Mouse (Mus musculus) forelimb bud, embryonic 11.5 days (tissue): ENCODE results near the gene Cdk4.
"Not testable (repeated sequence)": the region's sequence is repeated elsewhere in the genome, so short reads cannot be mapped to it uniquely, and the experiment has no call there.

ENCODE experiments used
- DNase-seq: peaks from one replicate; pipeline ENCODE4 v3.0.0-alpha.2; 2012; ENCODE audit warnings: low read depth, low spot score

Gene Cdk4

GRCm38 (mm10) chr10:127058161-127058560 lies 5.2 kb upstream of the Cdk4 start:
- DNase-seq: peak; percentile 82

- DNase-seq: no peak
Measured at GRCm38 (mm10) chr10:127058708-127059107, 4.6 kb upstream of the Cdk4 start.

- DNase-seq: no peak
Measured at GRCm38 (mm10) chr10:127059174-127059967, 4.0 kb upstream of the Cdk4 start.

- DNase-seq: no peak
Measured at GRCm38 (mm10) chr10:127059968-127060916, 3.1 kb upstream of the Cdk4 start, which contains the start of gene March9. Gene March9, minus strand, starts transcription at chr10:127060184.

- DNase-seq: no peak
Measured at GRCm38 (mm10) chr10:127061085-127061484, 2.2 kb upstream of the Cdk4 start.

GRCm38 (mm10) chr10:127061513-127061912 lies 1.8 kb upstream of the Cdk4 start:
- DNase-seq: no peak

- DNase-seq: not testable (repeated sequence)
Measured at GRCm38 (mm10) chr10:127062101-127062500, 1.2 kb upstream of the Cdk4 start.

- DNase-seq: no peak
Measured at GRCm38 (mm10) chr10:127062503-127062902, 831 bp upstream of the Cdk4 start.

- DNase-seq: no peak
Measured at GRCm38 (mm10) chr10:127063913-127064870, 858 bp downstream of the Cdk4 start.

- DNase-seq: no peak
Measured at GRCm38 (mm10) chr10:127065981-127066380, 2.6 kb downstream of the Cdk4 start.

- DNase-seq: no peak
Measured at GRCm38 (mm10) chr10:127066519-127067018, 3.2 kb downstream of the Cdk4 start.

- DNase-seq: no peak
Measured at GRCm38 (mm10) chr10:127068360-127069038, 5.2 kb downstream of the Cdk4 start.

GRCm38 (mm10) chr10:127069281-127070189 lies 6.2 kb downstream of the Cdk4 start:
- no peak for DNase-seq

GRCm38 (mm10) chr10:127070190-127071121 lies 7.1 kb downstream of the Cdk4 start, which contains the start of gene Tspan31:
Gene Tspan31, minus strand, starts transcription at chr10:127070264.
- peak; percentile 95 for DNase-seq

- DNase-seq: no peak
Measured at GRCm38 (mm10) chr10:127071203-127071602, 7.9 kb downstream of the Cdk4 start.

- DNase-seq: not testable (repeated sequence)
Measured at GRCm38 (mm10) chr10:127072270-127072669, 8.9 kb downstream of the Cdk4 start.

- DNase-seq: not testable (repeated sequence)
Measured at GRCm38 (mm10) chr10:127072969-127073368, 9.6 kb downstream of the Cdk4 start.

GRCm38 (mm10) chr10:127073981-127074380 lies 10.6 kb downstream of the Cdk4 start:
- DNase-seq: no peak
